Mouse (Mus musculus): ENCODE results near the gene Noct.

- no peak for TF ChIP-seq CTCF (IDR thresholded peaks at IDR 0.05; ENCODE audit: control insufficient read depth, insufficient read depth, insufficient read length)
- no peak for TF ChIP-seq MAX (IDR thresholded peaks at IDR 0.05)
- no peak for TF ChIP-seq USF1 (IDR thresholded peaks at IDR 0.05; ENCODE audit: low read depth)
Measured at GRCm38 (mm10) chr3:51229226-51229625, 5.0 kb downstream of the Noct start.
